ENCODE assay signal across 8 mouse cellular contexts in the genomic region with DNA sequence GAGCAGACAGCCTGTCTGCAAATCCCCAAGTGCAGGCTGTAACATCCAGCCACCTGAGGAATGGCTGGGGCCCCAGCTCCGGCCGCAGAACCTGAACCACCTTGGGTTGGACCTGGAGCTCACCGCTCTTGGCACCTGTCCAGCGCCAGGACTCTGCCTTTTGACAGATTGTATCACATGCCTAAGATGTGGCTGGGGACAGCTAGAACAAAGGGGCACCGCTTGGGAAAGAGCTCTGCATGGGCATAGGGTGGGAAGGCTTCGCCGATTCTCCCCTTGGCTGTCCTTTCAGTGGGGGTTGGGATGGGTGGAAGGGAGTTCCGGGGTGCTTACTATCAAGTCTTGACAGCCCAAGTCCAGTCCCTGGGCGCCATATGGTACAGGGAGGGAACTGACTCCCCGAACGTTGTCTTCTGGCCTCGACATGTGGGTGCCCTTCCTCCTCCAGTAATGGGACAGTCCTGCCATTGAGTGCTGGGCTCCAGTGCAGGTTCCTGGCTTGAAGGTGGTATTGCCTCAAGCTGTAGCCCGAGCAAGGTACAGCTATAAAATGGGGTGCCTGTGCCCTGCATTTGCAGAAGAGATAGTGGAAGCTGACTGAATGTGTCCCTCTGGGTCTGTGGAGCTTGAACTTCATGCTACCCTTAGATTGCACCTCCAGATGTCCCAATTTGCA. TPM values are rescaled to one million over a fixed set of nuclear protein-coding genes. Genes with fewer than 3 reads are reported as not detected.
DNase-seq lines count a peak whose midpoint lies in the region; ATAC-seq and TF ChIP-seq lines count a peak whose summit lies in the region.

No protein-coding gene starts in this region.

- no peak for ATAC-seq in hindbrain, embryonic 12.5 days (ENCODE audit: low FRiP score)
- peak; percentile 3; the same call in 1 of the 2 replicates for ATAC-seq in common myeloid progenitor, adult 5-6 weeks (replicated peaks; ENCODE audit: low read depth, poor library complexity, severe bottlenecking)
- ATAC-seq in intestine, postnatal 0 days = peak; percentile 67
- peak; percentile 18 for ATAC-seq in megakaryocyte-erythroid progenitor cell, adult 5-6 weeks (replicated peaks; ENCODE audit: low FRiP score, low TSS enrichment, poor library complexity, severe bottlenecking)

- no peaks in the 10 kb centered on the region for H3K9me3 ChIP-seq in hindbrain, embryonic 10.5 days
- H3K9me3 ChIP-seq in hindbrain, embryonic 12.5 days (replicated peaks) = no peaks in the 10 kb centered on the region
- no peaks in the 10 kb centered on the region for H3K9me3 ChIP-seq in intestine, postnatal 0 days (ENCODE audit: control insufficient read depth)

- H3K27me3 ChIP-seq in hindbrain, embryonic 10.5 days (ENCODE audit: insufficient read depth, poor library complexity, severe bottlenecking) = peaks cover 5% of the 10 kb centered on the region; the same call in 1 of the 2 replicates
- no peaks in the 10 kb centered on the region for H3K27me3 ChIP-seq in hindbrain, embryonic 12.5 days
- H3K27me3 ChIP-seq in intestine, postnatal 0 days (replicated peaks; ENCODE audit: control insufficient read depth, insufficient read depth, low read length) = no peaks in the 10 kb centered on the region

- H3K4me3 ChIP-seq in hindbrain, embryonic 10.5 days = no peak overlapping the region; the same call in 1 of the 2 replicates
- H3K4me3 ChIP-seq in hindbrain, embryonic 12.5 days = no peak overlapping the region
- H3K4me3 ChIP-seq in intestine, postnatal 0 days (ENCODE audit: low read depth, low read length) = peak overlapping the region; percentile 5; the same call in 1 of the 2 replicates

- H3K36me3 ChIP-seq in hindbrain, embryonic 10.5 days = no peaks in the 10 kb centered on the region
- no peaks in the 10 kb centered on the region for H3K36me3 ChIP-seq in hindbrain, embryonic 12.5 days
- H3K36me3 ChIP-seq in intestine, postnatal 0 days (ENCODE audit: control insufficient read depth, insufficient read depth) = no peaks in the 10 kb centered on the region

- WGBS in hindbrain, embryonic 10.5 days = 78% methylated on average over 13 of the region's 13 CpGs
- WGBS in hindbrain, embryonic 12.5 days = 73% methylated on average over 13 of the region's 13 CpGs
- 29% methylated on average over 13 of the region's 13 CpGs for WGBS in intestine, postnatal 0 days

- no peak for DNase-seq in hindbrain, embryonic 10.5 days (ENCODE audit: low spot score)
- no peak for DNase-seq in thymus, adult 18-20 months
- no peak for DNase-seq in adrenal gland, adult (ENCODE audit: inconsistent age in 2 of 2, low spot score in 1 of 2)
- no peak for DNase-seq in layer of hippocampus, adult 8-10 months (ENCODE audit: low spot score in 2 of 2)

- H3K9ac ChIP-seq in hindbrain, embryonic 12.5 days = no peak overlapping the region
- peak overlapping the region; percentile 31 for H3K9ac ChIP-seq in intestine, postnatal 0 days (ENCODE audit: low read depth, low read length)

- H3K4me2 ChIP-seq in hindbrain, embryonic 12.5 days (replicated peaks) = no peak overlapping the region
- peak overlapping the region; percentile 55 for H3K4me2 ChIP-seq in intestine, postnatal 0 days (replicated peaks; ENCODE audit: low read depth)

- peaks cover 59% of the 10 kb centered on the region for H3K4me1 ChIP-seq in hindbrain, embryonic 10.5 days (replicated peaks)
- H3K4me1 ChIP-seq in hindbrain, embryonic 12.5 days = peaks cover 42% of the 10 kb centered on the region
- peaks cover 38% of the 10 kb centered on the region for H3K4me1 ChIP-seq in intestine, postnatal 0 days (replicated peaks; ENCODE audit: control insufficient read depth, insufficient read depth, low read length)

- no peak for TF ChIP-seq CTCF in intestine, postnatal 0 days (IDR thresholded peaks at IDR 0.05; ENCODE audit: low read depth)

- 0 out of 2 replicates have a peak overlapping the region, but pooled peaks have one; percentile 1 for H3K27ac ChIP-seq in hindbrain, embryonic 10.5 days
- no peak overlapping the region for H3K27ac ChIP-seq in hindbrain, embryonic 12.5 days
- H3K27ac ChIP-seq in intestine, postnatal 0 days (ENCODE audit: low read depth, low read length) = peak overlapping the region; percentile 87

RNA-seq across cellular contexts. Expression of a gene that starts 21.1 kb away (rescaled TPM):
- polyA plus RNA-seq in hindbrain, embryonic 10.5 days (2016; fragmentation: Nextera tagmentation; extraction: Ambion mirVana) = 1,124 and 1,374 TPM in 2 replicates
- polyA plus RNA-seq in hindbrain, embryonic 12.5 days (2016; fragmentation: Nextera tagmentation; extraction: Ambion mirVana) = 819 and 900 TPM in 2 replicates
- total RNA-seq in common myeloid progenitor, adult 5-6 weeks (2017) = 1,584 and 1,794 TPM in 2 replicates
- 832 and 868 TPM in 2 replicates for polyA plus RNA-seq in intestine, postnatal 0 days (2015; fragmentation: Nextera tagmentation; extraction: Ambion mirVana)
- 2,668 and 3,132 TPM in 2 replicates for total RNA-seq in megakaryocyte-erythroid progenitor cell, adult 5-6 weeks (2014; fragmentation: Nextera tagmentation)
- 1,591 and 2,082 TPM in 2 replicates for total RNA-seq in megakaryocyte-erythroid progenitor cell, adult 5-6 weeks (2017)
- 100 to 1,000 TPM; 188 to 289 (median 230) TPM for total RNA-seq in layer of hippocampus, adult 8-10 months (2022)

RNA-seq across cellular contexts. Expression of a gene that starts 26.9 kb away (rescaled TPM):
- polyA plus RNA-seq in hindbrain, embryonic 10.5 days (2016; fragmentation: Nextera tagmentation; extraction: Ambion mirVana) = 56.9 and 57.5 TPM in 2 replicates
- polyA plus RNA-seq in hindbrain, embryonic 12.5 days (2016; fragmentation: Nextera tagmentation; extraction: Ambion mirVana) = 57.6 and 62.5 TPM in 2 replicates
- 32.6 and 41.8 TPM in 2 replicates for total RNA-seq in common myeloid progenitor, adult 5-6 weeks (2017)
- 9.3 and 9.6 TPM in 2 replicates for polyA plus RNA-seq in intestine, postnatal 0 days (2015; fragmentation: Nextera tagmentation; extraction: Ambion mirVana)
- total RNA-seq in megakaryocyte-erythroid progenitor cell, adult 5-6 weeks (2014; fragmentation: Nextera tagmentation) = 66.1 and 67.0 TPM in 2 replicates
- 31.2 and 54.2 TPM in 2 replicates for total RNA-seq in megakaryocyte-erythroid progenitor cell, adult 5-6 weeks (2017)
- total RNA-seq in layer of hippocampus, adult 8-10 months (2022) = 10 to 100 TPM; 72.7 to 85.7 (median 77.4) TPM

RNA-seq across cellular contexts. Expression of a gene that starts 31.7 kb away (rescaled TPM):
- 32.6 and 42.6 TPM in 2 replicates for polyA plus RNA-seq in hindbrain, embryonic 10.5 days (2016; fragmentation: Nextera tagmentation; extraction: Ambion mirVana)
- polyA plus RNA-seq in hindbrain, embryonic 12.5 days (2016; fragmentation: Nextera tagmentation; extraction: Ambion mirVana) = 34.0 and 39.2 TPM in 2 replicates
- 31.2 and 72.4 TPM in 2 replicates for total RNA-seq in common myeloid progenitor, adult 5-6 weeks (2017)
- polyA plus RNA-seq in intestine, postnatal 0 days (2015; fragmentation: Nextera tagmentation; extraction: Ambion mirVana) = 65.1 and 71.1 TPM in 2 replicates
- total RNA-seq in megakaryocyte-erythroid progenitor cell, adult 5-6 weeks (2014; fragmentation: Nextera tagmentation) = 31.8 and 34.0 TPM in 2 replicates
- total RNA-seq in megakaryocyte-erythroid progenitor cell, adult 5-6 weeks (2017) = 36.1 and 47.5 TPM in 2 replicates
- 10 to 100 TPM; 38.1 to 45.8 (median 40.2) TPM for total RNA-seq in layer of hippocampus, adult 8-10 months (2022)

RNA-seq across cellular contexts. Expression of a gene that starts 53.6 kb away (rescaled TPM):
- 17.2 and 17.3 TPM in 2 replicates for polyA plus RNA-seq in hindbrain, embryonic 10.5 days (2016; fragmentation: Nextera tagmentation; extraction: Ambion mirVana)
- polyA plus RNA-seq in hindbrain, embryonic 12.5 days (2016; fragmentation: Nextera tagmentation; extraction: Ambion mirVana) = 23.1 and 24.7 TPM in 2 replicates
- 3.6 and 14.3 TPM in 2 replicates for total RNA-seq in common myeloid progenitor, adult 5-6 weeks (2017)
- polyA plus RNA-seq in intestine, postnatal 0 days (2015; fragmentation: Nextera tagmentation; extraction: Ambion mirVana) = 5.0 and 6.4 TPM in 2 replicates
- total RNA-seq in megakaryocyte-erythroid progenitor cell, adult 5-6 weeks (2014; fragmentation: Nextera tagmentation) = 10.7 and 20.4 TPM in 2 replicates
- total RNA-seq in megakaryocyte-erythroid progenitor cell, adult 5-6 weeks (2017) = 3.4 and 7.2 TPM in 2 replicates
- 10 to 100 TPM; 34.0 to 58.6 (median 41.9) TPM for total RNA-seq in layer of hippocampus, adult 8-10 months (2022)
